Comparison of ENCODE assay signal across 19 mouse cellular contexts in the genomic region with DNA sequence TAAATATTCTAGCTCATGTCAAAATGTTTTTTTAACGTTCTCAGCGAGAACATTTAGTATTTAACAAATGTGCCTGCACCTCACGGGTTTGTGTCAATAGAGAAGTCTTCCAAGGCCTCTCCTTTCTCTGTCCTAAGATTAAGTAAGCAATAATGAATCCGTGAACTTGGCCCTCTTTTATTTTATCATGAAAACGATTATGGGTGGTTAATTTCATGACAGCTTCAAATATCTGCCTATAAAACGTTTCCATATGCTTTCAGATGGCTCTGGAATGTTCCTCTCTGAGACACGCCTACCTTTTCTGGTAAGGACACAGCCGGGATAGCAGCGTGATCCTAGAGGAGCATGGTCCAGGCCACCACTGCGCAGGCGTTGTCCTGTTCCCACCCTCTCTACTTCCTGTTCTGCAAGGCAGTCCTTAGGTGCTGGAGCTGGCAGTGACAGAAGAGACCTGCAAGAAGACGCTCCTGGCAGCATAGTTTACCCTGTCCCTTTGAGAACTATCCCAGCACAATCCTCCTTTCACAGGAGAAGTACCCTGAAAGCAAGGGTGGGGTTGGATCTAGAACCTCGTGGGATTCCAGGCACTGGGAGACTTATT.
DNase-seq lines count a peak whose midpoint lies in the region; ATAC-seq and TF ChIP-seq lines count a peak whose summit lies in the region.
"Had no signal": no experiment of that assay in that cellular context is flagged by ENCODE, and none has a peak within 500 bp of the region (broad histone marks: within the 10 kb centered on the region; RNA-seq: fewer than 3 reads in every experiment).

No protein-coding gene starts in this region.

- TF ChIP-seq POLR2A in lung, adult 2 months (IDR thresholded peaks at IDR 0.05; ENCODE audit: borderline replicate concordance, extremely low read depth, low read depth, low read length) = no peak
- peak in 1 of 2 experiments; percentile 62; a peak in 2 of 4 replicates for TF ChIP-seq POLR2A in MEL (IDR thresholded peaks at IDR 0.05; ENCODE audit: control insufficient read depth in 1 of 2, insufficient read depth in 1 of 2, low read depth in 1 of 2, low read length in 2 of 2, poor library complexity in 1 of 2)

- intact Hi-C loops in left cerebral cortex, postnatal 4 days (cut with DNase I) = no loop called here

- H3K9ac ChIP-seq in lung, embryonic 14.5 days = no peak overlapping the region
- H3K9ac ChIP-seq in MEL (ENCODE audit: control insufficient read depth, low read depth, low read length, poor library complexity, severe bottlenecking) = peak overlapping the region; percentile 49
- no peak overlapping the region for H3K9ac ChIP-seq in intestine, embryonic 16.5 days (ENCODE audit: low read depth, low read length)
- H3K9ac ChIP-seq: embryonic facial prominence, embryonic 13.5 days; hindbrain, embryonic 15.5 days; liver, embryonic 15.5 days had no signal

- TF ChIP-seq RAD21 in MEL (IDR thresholded peaks at IDR 0.05; ENCODE audit: low read depth, low read length) = no peak

- H3K4me3 ChIP-seq in heart, embryonic 10.5 days = no peak overlapping the region
- no peak overlapping the region for H3K4me3 ChIP-seq in lung, embryonic 14.5 days (ENCODE audit: low read depth, low read length)
- no peak overlapping the region for H3K4me3 ChIP-seq in lung, adult 2 months (replicated peaks; ENCODE audit: extremely low read depth, low read depth, low read length)
- H3K4me3 ChIP-seq in MEL (ENCODE audit: control insufficient read depth in 1 of 2, insufficient read depth in 1 of 2, low read depth in 2 of 2, low read length in 2 of 2) = peak overlapping the region; percentile 45 to 65
- no peak overlapping the region for H3K4me3 ChIP-seq in intestine, embryonic 16.5 days (ENCODE audit: low read length)
- H3K4me3 ChIP-seq: embryonic facial prominence, embryonic 13.5 days; hindbrain, embryonic 15.5 days; liver, embryonic 15.5 days had no signal

- 65% methylated on average over 13 of the region's 13 CpGs for WGBS in heart, embryonic 10.5 days
- 35% methylated on average over 13 of the region's 13 CpGs for WGBS in lung, embryonic 14.5 days
- WGBS in lung, adult 2 months = 39% methylated on average over 13 of the region's 13 CpGs
- 56% methylated on average over 13 of the region's 13 CpGs for WGBS in intestine, embryonic 16.5 days

- H3K4me1 ChIP-seq in heart, embryonic 10.5 days = peaks cover 34% of the 10 kb centered on the region
- peaks cover 21% of the 10 kb centered on the region for H3K4me1 ChIP-seq in lung, embryonic 14.5 days (ENCODE audit: insufficient read depth)
- H3K4me1 ChIP-seq in lung, adult 2 months (ENCODE audit: control insufficient read depth, insufficient read depth, low read length) = no peaks in the 10 kb centered on the region
- peaks cover 3 to 10% of the 10 kb centered on the region in 2 experiments; a peak in 3 of 4 replicates for H3K4me1 ChIP-seq in MEL (ENCODE audit: control insufficient read depth in 1 of 2, insufficient read depth in 2 of 2, low read length in 2 of 2)
- H3K4me1 ChIP-seq in intestine, embryonic 16.5 days (ENCODE audit: control insufficient read depth, insufficient read depth, low read length) = peaks cover 23% of the 10 kb centered on the region

- no peak overlapping the region for H3K4me2 ChIP-seq in lung, embryonic 14.5 days
- no peak overlapping the region for H3K4me2 ChIP-seq in intestine, embryonic 16.5 days (ENCODE audit: low read depth, low read length)
- H3K4me2 ChIP-seq: embryonic facial prominence, embryonic 13.5 days; hindbrain, embryonic 15.5 days; liver, embryonic 15.5 days had no signal

- no peaks in the 10 kb centered on the region for H3K79me2 ChIP-seq in MEL (ENCODE audit: control insufficient read depth, insufficient read depth, low read length, poor library complexity)

- peak; percentile 46; the same call in 1 of the 2 replicates for ATAC-seq in lung, embryonic 14.5 days (ENCODE audit: insufficient read depth)
- ATAC-seq in intestine, embryonic 16.5 days = peak; percentile 71

- no peak for TF ChIP-seq CTCF in lung, embryonic 14.5 days (IDR thresholded peaks at IDR 0.05; ENCODE audit: low read depth)
- no peak for TF ChIP-seq CTCF in lung, adult 2 months (IDR thresholded peaks at IDR 0.05; ENCODE audit: insufficient read depth, low read length)
- TF ChIP-seq CTCF in MEL (IDR thresholded peaks at IDR 0.05 in 2 of 3, conservative IDR thresholded peaks at IDR 0.05 in 1 of 3; ENCODE audit: control insufficient read depth in 1 of 3, insufficient read depth in 1 of 3, low read depth in 2 of 3, low read length in 3 of 3, poor library complexity in 1 of 3, severe bottlenecking in 1 of 3) = no peak

- no peaks in the 10 kb centered on the region for H3K36me3 ChIP-seq in heart, embryonic 10.5 days
- H3K36me3 ChIP-seq in lung, embryonic 14.5 days (ENCODE audit: insufficient read depth) = no peaks in the 10 kb centered on the region
- peaks cover 0 to 3% of the 10 kb centered on the region in 2 experiments; a peak in 1 of 4 replicates for H3K36me3 ChIP-seq in MEL (ENCODE audit: control insufficient read depth in 1 of 2, insufficient read depth in 2 of 2, low read length in 2 of 2)
- H3K36me3 ChIP-seq in intestine, embryonic 16.5 days (ENCODE audit: control insufficient read depth, insufficient read depth, low read length) = no peaks in the 10 kb centered on the region
- H3K36me3 ChIP-seq: embryonic facial prominence, embryonic 13.5 days; hindbrain, embryonic 15.5 days; liver, embryonic 15.5 days had no signal

- H3K9me3 ChIP-seq in heart, embryonic 10.5 days = no peaks in the 10 kb centered on the region
- no peaks in the 10 kb centered on the region for H3K9me3 ChIP-seq in lung, embryonic 14.5 days (ENCODE audit: low read depth, low read length)
- no peaks in the 10 kb centered on the region for H3K9me3 ChIP-seq in MEL (replicated peaks; ENCODE audit: insufficient read depth, low read length)
- H3K9me3 ChIP-seq in intestine, embryonic 16.5 days (ENCODE audit: control insufficient read depth, low read length) = no peaks in the 10 kb centered on the region
- H3K9me3 ChIP-seq: embryonic facial prominence, embryonic 13.5 days; hindbrain, embryonic 15.5 days; liver, embryonic 15.5 days had no signal

- DNase-seq in heart, embryonic 10.5 days (ENCODE audit: low spot score) = no peak
- no peak for DNase-seq in heart, postnatal 4 days
- peak; percentile 37 for DNase-seq in lung, embryonic 14.5 days
- no peak for DNase-seq in lung, adult 2 months
- DNase-seq in MEL (ENCODE audit: low read depth, low spot score) = peak; percentile 79
- DNase-seq in embryo, embryonic 11 days = no peak
- DNase-seq in left cerebral cortex, postnatal 4 days = no peak
- DNase-seq: adrenal gland, adult 2 months; cerebellum, adult 11 months; cerebellum, postnatal 36 days; kidney, adult 2 months; kidney, postnatal 4 days; layer of hippocampus, postnatal 36 days; midbrain, embryonic 14.5 days; right cerebral cortex, adult 18-20 months had no signal

- H3K27ac ChIP-seq in heart, embryonic 10.5 days = peak overlapping the region; percentile 26; the same call in 1 of the 2 replicates
- H3K27ac ChIP-seq in lung, embryonic 14.5 days (ENCODE audit: low read depth) = peak overlapping the region; percentile 61
- H3K27ac ChIP-seq in MEL (ENCODE audit: control insufficient read depth, low read depth, low read length) = peak overlapping the region; percentile 2; the same call in 1 of the 2 replicates
- peak overlapping the region; percentile 25; the same call in 1 of the 2 replicates for H3K27ac ChIP-seq in intestine, embryonic 16.5 days (ENCODE audit: low read length)
- H3K27ac ChIP-seq: embryonic facial prominence, embryonic 13.5 days; hindbrain, embryonic 15.5 days; liver, embryonic 15.5 days had no signal

- no peaks in the 10 kb centered on the region for H3K27me3 ChIP-seq in heart, embryonic 10.5 days (ENCODE audit: insufficient read depth, poor library complexity, severe bottlenecking)
- H3K27me3 ChIP-seq in lung, embryonic 14.5 days (ENCODE audit: insufficient read depth, low read length) = no peaks in the 10 kb centered on the region
- no peaks in the 10 kb centered on the region for H3K27me3 ChIP-seq in MEL (ENCODE audit: control insufficient read depth in 1 of 2, insufficient read depth in 2 of 2, low read length in 2 of 2)
- H3K27me3 ChIP-seq in intestine, embryonic 16.5 days (replicated peaks; ENCODE audit: control insufficient read depth, insufficient read depth, low read length) = no peaks in the 10 kb centered on the region
- H3K27me3 ChIP-seq: embryonic facial prominence, embryonic 13.5 days; hindbrain, embryonic 15.5 days; liver, embryonic 15.5 days had no signal

- no peak for TF ChIP-seq EP300 in MEL (IDR thresholded peaks at IDR 0.05; ENCODE audit: low read depth in 1 of 2, low read length in 2 of 2)

TF ChIP-seq in MEL, 35 proteins besides CTCF, POLR2A, EP300 and RAD21:
- TF ChIP-seq RCOR1 (IDR thresholded peaks at IDR 0.05; ENCODE audit: low read depth, low read length) (no peak), MYC (IDR thresholded peaks at IDR 0.05; ENCODE audit: low read depth, low read length) (peak; percentile 38; the same call in 1 of the 2 replicates), ELF1 (IDR thresholded peaks at IDR 0.05; ENCODE audit: low read depth, low read length) (peak; percentile 72), CHD2 (IDR thresholded peaks at IDR 0.05; ENCODE audit: low read length) (no peak), MAX (IDR thresholded peaks at IDR 0.05; ENCODE audit: low read length) (peak; percentile 60), NRF1 (IDR thresholded peaks at IDR 0.05; ENCODE audit: insufficient read depth, low read depth, low read length, poor library complexity, severe bottlenecking) (peak; percentile 76), HCFC1 (IDR thresholded peaks at IDR 0.05; ENCODE audit: low read depth, low read length) (peak; percentile 38)

Comparison
In these comparisons a context has a peak if more than half of its experiments do, and no peak if none do; other contexts are left out.
1. DNase-seq: peak in lung, embryonic 14.5 days (single experiment) and MEL (single experiment); none in heart, embryonic 10.5 days (single experiment), heart, postnatal 4 days (single experiment), lung, adult 2 months (single experiment), embryo, embryonic 11 days (single experiment) and left cerebral cortex, postnatal 4 days (single experiment).
2. H3K27ac ChIP-seq: peak in every context shown above with its lines; median percentile 61 in lung, embryonic 14.5 days; 26 in heart, embryonic 10.5 days; 25 in intestine, embryonic 16.5 days; 2 in MEL.
3. H3K4me3 ChIP-seq: peak in MEL (2 of 2); none in heart, embryonic 10.5 days (single experiment), lung, embryonic 14.5 days (single experiment), lung, adult 2 months (single experiment) and intestine, embryonic 16.5 days (single experiment).